ENCODE assay signal across 19 mouse cellular contexts in the genomic region with DNA sequence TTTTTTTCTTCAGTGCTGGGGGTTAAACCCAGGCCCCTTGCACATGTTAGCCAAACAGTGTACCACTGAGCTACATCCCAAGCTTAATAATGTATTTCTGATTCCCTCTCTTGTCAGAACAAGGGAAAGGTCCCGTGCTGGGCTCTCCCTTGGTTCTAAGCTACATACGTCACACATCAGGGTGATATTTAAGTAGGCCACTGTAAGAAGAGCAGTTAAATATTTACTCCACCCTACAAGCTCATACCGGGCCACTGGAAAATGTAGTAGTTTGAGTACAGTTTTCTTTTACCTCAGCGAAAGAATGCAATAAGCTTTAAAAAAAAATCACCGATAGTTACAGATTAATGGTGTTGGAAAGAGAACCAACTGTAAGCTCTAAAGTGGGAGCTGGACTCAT.
"Had no signal": no experiment of that assay in that cellular context is flagged by ENCODE, and none has a peak within 500 bp of the region (broad histone marks: within the 10 kb centered on the region; RNA-seq: fewer than 3 reads in every experiment).

No protein-coding gene starts in this region.

- DNase-seq: kidney, adult 18-20 months; layer of hippocampus, adult 9-11 months; liver, embryonic 13.5 days; lung, postnatal 14 days; lung, postnatal 4 days; right cerebral cortex, adult 18-20 months; right cerebral cortex, postnatal 25 days; spleen, adult 18-20 months; thymus, postnatal 25 days had no signal

- H3K4me1 ChIP-seq: intestine, embryonic 15.5 days; limb, embryonic 10.5 days; lung, embryonic 15.5 days; midbrain, embryonic 12.5 days; midbrain, embryonic 15.5 days; neural tube, embryonic 12.5 days; neural tube, embryonic 15.5 days; stomach, embryonic 15.5 days had no signal

- H3K27ac ChIP-seq: intestine, embryonic 15.5 days; layer of hippocampus, adult 2 months; limb, embryonic 10.5 days; limb, embryonic 13.5 days; liver, embryonic 13.5 days; lung, embryonic 15.5 days; midbrain, embryonic 12.5 days; midbrain, embryonic 15.5 days; neural tube, embryonic 12.5 days; neural tube, embryonic 15.5 days; stomach, embryonic 15.5 days had no signal

- H3K4me3 ChIP-seq: intestine, embryonic 15.5 days; layer of hippocampus, adult 2 months; limb, embryonic 10.5 days; limb, embryonic 13.5 days; liver, embryonic 13.5 days; lung, embryonic 15.5 days; midbrain, embryonic 12.5 days; midbrain, embryonic 15.5 days; neural tube, embryonic 12.5 days; neural tube, embryonic 15.5 days; stomach, embryonic 15.5 days had no signal

- H3K27me3 ChIP-seq: intestine, embryonic 15.5 days; limb, embryonic 13.5 days; liver, embryonic 13.5 days; lung, embryonic 15.5 days; midbrain, embryonic 12.5 days; midbrain, embryonic 15.5 days; neural tube, embryonic 12.5 days; neural tube, embryonic 15.5 days; stomach, embryonic 15.5 days had no signal

- H3K9ac ChIP-seq: intestine, embryonic 15.5 days; limb, embryonic 13.5 days; liver, embryonic 13.5 days; lung, embryonic 15.5 days; midbrain, embryonic 12.5 days; midbrain, embryonic 15.5 days; neural tube, embryonic 12.5 days; neural tube, embryonic 15.5 days; stomach, embryonic 15.5 days had no signal

- ATAC-seq: intestine, embryonic 15.5 days; midbrain, embryonic 15.5 days had no signal

- H3K36me3 ChIP-seq: intestine, embryonic 15.5 days; limb, embryonic 10.5 days; limb, embryonic 13.5 days; liver, embryonic 13.5 days; lung, embryonic 15.5 days; midbrain, embryonic 12.5 days; midbrain, embryonic 15.5 days; neural tube, embryonic 12.5 days; stomach, embryonic 15.5 days had no signal

- H3K4me2 ChIP-seq: intestine, embryonic 15.5 days; limb, embryonic 13.5 days; liver, embryonic 13.5 days; lung, embryonic 15.5 days; midbrain, embryonic 12.5 days; midbrain, embryonic 15.5 days; neural tube, embryonic 12.5 days; neural tube, embryonic 15.5 days; stomach, embryonic 15.5 days had no signal

- H3K9me3 ChIP-seq: intestine, embryonic 15.5 days; limb, embryonic 10.5 days; limb, embryonic 13.5 days; liver, embryonic 13.5 days; lung, embryonic 15.5 days; midbrain, embryonic 12.5 days; midbrain, embryonic 15.5 days; neural tube, embryonic 12.5 days; neural tube, embryonic 15.5 days; stomach, embryonic 15.5 days had no signal
